Mouse (Mus musculus) left cerebral cortex, adult 11 months (tissue): ENCODE measurements around the gene Prdm10.

Source experiments
- DNase-seq: peaks from one replicate; pipeline ENCODE4 v3.0.0; 2022; ENCODE audit warnings: low spot score

Prdm10 gene

DNA sequence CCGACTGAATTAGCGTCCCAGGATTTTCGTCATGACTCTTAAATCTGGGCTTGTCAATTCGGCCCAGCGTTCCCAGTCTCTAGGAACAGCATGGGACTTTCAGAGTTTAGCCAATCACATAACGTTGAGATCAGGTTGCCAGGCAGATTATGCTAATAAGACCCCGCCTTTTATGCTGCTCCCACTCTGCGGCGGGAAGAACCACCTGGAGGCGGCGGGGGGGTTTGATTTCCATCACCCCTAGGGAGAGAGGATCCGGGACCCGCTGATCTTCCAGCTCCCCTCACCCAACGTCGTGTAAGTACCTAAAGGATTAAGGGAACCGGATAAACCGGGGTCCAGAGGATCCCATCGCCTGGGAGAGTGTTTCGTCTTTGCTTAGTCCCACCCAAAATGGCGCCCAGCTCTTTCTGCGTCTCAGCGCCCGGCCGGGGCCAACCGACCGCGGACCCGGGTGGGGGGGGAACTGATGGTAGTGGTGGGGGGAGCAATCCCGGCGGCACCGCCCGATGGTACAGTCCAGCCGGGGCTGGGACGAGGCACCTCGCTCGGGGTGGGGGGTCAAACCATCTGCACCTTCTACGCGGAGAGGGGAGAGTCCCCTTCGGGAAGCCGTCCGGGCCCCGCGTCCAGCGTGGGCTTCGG is at the start of gene Prdm10:
Gene Prdm10 (plus strand): TSS at position 173 of the 645 bp plus-strand sequence.
- peak; percentile 98 for DNase-seq

DNA sequence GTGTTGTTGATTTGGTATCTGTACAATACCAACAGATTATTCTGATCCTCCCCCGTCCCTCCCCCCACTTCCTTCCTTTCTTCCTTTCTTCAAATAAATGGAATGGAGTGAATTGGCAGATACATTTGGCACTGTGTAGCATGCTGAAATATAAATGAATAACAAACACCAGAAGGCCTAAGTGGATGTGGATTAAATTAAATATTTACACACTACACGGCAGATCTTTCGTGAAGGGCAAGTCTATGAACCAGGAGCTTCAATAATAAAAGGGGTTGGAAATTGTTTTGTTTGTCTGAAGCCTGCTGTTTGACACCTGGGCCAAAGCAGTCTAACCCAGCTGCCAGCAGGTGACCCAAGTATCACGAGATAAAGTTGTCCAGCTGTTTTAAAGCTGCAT is 45.3 kb upstream of the Prdm10 start:
- no peak for DNase-seq

DNA sequence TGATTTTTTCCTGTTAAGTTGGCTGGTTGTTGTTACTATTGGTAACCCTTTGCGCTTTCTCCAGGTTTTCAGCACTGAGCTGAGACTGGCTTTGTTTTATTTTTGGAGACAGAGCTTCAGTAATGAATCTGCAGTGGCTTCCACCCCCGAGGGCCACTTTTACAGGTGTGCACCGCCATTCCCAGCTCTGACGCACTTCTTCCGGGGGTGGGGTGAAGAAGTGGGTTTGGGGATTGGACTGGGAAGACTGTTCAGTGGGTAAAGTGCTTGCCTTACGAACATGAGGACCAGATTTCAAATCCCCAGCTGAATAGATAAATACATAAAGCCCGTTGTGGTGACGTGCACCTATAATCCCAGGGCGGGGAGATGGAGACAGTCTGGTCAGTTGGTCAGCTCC is 44.8 kb upstream of the Prdm10 start:
- DNase-seq: no peak

DNA sequence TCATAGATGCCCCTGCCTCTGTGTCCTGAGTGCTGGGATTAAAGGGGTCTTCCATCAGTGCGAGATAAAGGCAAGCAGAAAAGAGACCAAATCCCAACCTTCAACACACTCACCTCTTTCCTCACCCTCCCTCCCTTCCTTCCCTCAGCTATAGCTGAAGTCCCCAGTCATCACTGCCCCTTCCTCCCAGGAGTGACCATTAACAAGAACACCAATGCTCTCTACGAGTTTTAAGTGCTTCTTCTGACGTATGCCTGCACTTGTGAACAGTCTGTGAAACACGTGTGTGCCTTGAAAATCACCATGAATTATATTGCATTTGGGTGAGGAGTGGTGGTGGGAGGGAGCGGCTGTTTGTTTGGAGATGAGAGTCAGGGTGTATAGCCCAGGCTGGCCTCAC is 44.3 kb upstream of the Prdm10 start:
- DNase-seq: no peak

DNA sequence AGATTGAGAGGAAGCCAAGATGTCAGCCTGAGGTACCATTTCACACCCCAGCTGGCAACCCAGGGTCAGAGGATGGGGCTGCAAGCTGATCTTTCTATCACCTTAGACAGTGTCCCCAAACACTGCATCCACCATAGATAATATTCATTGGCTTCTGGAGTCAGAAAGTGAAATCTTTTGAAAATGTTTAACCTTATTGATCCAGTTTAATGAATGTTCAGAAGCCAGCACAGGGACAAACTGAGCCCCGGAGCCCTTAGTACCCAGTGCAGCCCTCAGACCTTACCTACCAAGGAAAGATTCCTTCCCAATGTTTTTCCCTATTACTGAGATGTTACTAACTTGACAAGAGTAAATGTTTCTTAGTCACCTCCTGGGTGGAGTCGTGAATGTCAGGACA is 41.8 kb upstream of the Prdm10 start:
- no peak for DNase-seq

DNA sequence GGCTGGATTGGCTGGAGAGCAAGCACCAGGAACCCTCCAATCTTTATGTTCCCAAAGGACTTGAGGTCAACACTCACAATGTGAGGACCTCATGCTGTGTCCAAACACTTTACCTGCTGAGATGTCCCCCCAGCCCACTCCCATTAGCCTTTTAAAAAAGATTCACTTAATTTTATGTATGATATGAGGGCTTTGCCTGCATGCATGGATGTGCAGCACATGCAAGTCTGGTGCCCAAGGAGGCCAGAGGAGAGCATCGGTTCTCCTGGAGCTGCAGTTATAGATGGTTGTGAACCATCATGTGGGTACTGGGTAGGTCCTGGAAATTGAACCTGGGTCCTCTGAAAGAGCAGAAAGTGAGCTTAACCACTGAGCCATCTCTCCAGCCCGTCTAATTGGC is 40.8 kb upstream of the Prdm10 start:
- no peak for DNase-seq

DNA sequence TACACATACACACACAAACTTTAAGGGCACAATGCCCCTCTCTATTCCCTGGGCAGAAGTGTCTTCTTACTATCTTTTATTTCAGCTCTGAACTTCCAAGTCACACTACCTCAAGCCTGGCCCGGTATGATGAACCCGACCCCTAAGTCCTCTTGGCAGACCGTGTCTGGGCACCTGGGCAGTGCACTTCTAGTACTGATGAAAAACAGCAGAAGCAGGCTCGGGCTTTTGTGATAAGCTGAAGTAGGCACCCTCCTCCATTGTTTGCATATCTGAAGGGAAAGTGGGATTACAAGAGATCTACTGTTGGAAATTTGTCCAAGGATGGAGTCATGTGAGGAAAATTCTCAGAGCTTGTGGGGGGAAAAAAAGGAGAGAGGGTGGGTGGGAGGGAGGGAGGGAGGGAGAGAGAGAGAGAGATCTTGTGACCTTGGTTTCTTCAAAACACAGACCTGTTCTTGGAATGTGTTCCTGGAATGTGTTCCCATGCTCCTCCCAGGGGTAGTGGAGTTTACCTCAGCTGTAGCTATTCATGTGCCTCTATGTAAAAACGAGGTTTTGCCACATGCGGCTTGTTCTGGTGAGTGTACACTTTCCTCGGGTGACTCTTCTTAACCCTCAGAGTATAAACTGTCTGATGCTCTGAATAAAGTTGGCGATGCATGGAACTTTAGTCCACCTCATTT is 39.7 kb upstream of the Prdm10 start:
- DNase-seq: no peak

DNA sequence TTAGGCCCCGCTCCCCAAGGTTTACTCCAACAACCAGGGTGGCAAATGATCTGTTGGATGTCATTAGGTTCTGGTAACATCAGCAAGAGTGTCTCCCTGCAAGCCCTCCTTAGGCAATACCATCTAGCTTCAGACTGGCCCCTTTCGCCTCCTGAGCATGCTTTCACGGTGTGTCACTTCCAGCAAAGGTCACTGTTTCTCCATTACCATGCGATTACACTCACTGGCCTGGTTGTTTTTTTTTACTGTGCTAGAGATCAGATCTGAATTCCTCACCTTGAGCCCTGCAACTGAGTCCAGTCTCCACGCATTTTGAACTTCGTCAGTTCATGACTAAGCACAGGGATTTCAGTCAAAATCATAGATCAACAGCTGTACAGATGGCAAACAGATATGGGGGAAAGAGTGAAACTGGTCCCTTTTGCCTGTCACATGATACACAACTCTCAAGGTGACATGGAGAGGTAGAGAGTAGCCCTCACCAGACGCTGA is 39.1 kb upstream of the Prdm10 start:
- no peak for DNase-seq

DNA sequence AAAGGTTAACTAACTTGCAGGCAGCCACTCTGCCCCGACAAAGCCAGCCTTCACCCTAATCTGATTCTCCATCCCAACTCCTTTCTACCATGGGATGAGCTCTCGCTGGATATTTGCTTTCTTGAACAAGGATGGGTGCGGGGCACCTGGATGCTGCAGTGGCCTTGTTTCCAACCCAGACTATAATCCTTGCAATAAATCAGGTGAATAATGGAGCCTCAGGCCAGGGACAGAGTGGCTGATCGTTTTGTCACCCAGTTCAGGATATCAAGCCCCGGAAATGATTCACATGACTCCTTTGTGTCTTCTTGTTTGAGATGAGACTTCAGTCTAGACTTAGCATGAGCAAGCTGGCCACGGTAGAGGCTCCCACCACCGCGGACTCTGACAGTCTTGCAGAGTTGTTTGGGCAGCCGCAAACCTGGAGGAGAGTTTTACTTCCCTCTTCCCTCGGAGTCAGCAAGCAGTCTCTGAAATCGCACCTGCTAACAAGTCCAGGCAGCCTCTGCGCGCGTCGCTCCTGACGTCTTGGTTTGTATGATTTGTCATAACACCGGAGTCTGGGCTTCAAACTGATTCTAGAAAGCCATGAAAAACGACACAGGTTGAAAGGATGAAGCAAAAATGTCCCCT is 36.9 kb upstream of the Prdm10 start:
- DNase-seq: no peak

DNA sequence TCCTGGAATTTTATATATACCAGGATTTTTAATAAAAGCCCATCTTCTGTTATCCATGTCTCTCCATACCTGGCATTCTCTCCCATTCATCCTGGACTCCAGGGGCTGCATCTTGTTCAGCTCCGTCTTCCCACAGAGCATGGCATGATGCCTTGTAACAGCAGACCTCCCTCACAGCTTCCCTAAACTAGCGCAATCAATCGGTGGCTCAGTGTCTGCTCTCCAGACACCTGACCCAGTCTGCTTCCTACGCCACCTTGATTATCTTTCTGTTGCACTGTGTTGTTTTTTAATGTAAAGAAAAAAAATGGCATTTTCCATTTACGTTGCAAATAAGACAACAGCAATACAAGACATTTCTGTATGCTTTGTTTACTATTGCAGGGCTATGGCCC is 36.4 kb upstream of the Prdm10 start:
- DNase-seq: no peak

DNA sequence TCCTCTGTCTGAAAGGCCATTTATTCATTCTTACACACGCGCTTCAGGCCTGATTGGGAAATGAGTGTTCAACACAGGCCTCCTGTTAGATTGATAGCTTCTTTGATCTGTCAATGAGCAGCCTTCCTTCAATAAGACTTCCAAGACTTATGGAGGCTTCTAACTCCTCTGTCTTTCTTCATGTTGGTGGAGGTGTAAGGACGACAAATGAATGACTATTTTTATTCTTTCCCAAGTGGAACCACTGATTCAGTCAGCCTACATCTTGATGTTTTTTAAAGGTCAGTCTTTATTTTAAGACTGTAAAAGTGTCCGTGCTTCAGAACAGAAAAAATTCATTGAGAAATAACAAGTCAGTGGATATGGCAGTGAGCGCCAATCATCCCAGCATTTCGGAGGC is 35.3 kb upstream of the Prdm10 start:
- no peak for DNase-seq

DNA sequence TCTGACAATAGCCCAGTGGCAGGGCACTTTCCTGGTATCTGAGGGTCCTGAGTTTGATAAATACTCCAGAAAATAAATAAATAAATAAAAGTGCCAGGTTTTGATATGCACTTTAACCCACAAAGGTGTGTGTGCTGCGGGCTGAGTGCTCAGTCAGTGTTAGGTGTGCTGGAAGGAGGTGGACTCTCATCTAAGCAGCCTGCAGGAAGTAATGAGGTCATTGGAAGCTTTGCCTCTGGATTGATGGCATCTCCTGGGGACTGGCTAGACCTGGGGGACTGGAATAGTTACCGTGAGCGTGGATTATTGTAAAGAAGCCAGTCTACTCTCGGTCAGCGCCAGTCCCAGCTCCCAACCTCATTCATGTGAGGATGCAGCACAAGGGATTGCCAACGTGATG is 33.9 kb upstream of the Prdm10 start:
- no peak for DNase-seq

DNA sequence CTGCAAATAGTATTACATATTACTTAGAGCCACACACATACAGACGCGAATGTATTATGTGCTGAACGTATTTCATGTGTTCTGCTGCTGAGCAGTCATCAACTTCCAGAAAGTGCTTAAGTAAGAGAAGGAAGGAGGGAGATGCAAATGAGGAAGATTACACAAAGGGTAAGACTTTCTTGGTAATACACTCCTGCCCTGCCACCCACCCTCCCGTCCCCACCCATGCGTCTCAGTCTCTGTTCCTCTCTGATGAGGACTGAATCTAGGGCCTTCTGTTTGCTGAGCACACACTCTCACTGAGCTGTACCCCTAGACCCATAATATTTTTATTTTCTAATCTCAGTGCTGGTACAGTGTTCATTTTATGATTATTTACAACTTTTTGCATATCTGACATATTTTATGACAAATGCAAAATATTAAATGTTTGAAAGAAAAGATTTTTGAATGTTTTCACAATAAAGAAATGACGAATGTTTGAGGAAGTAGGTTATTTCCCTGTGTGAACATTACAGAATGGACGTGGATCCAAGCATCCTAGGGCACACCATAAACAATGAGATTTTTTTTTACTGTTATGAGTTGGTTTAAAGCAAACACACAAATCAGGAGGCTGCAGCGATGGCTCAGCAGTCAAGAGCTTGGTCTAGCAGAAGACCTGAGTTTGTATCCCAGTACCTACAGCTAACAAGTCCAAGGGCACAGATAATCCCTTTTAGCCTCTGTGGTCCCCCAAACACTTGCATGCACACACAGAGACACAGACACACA is 32.7 kb upstream of the Prdm10 start:
- no peak for DNase-seq

DNA sequence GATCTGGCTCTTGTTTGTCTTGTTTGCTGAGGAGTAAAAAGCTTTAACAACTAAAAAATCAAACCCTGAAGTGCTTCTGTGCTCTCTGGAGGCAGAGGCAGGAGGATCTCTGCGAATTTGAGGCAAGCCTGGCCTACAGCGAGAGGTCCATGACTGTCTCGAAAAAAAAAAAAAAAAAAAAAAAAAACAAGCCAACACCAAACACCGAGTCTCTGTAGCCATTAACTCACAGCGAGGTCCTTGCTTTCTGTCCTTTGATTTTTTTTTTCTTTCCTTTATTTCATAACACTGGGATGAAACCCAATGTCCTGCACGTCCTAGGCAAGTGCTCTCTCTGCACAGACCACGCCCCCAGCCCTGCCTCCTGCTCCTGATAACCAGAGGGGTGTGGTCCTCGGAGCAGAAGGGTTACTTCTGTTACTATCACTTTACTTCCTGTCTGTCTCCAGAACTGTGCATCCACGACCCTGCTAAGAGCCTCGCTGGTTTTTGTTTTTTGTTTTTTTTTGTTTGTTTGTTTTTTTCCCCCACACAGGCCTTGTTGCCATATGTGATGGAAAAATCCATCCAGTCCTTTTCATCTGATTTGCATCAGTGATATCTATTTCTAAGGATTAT is 28.0 kb upstream of the Prdm10 start:
- no peak for DNase-seq

DNA sequence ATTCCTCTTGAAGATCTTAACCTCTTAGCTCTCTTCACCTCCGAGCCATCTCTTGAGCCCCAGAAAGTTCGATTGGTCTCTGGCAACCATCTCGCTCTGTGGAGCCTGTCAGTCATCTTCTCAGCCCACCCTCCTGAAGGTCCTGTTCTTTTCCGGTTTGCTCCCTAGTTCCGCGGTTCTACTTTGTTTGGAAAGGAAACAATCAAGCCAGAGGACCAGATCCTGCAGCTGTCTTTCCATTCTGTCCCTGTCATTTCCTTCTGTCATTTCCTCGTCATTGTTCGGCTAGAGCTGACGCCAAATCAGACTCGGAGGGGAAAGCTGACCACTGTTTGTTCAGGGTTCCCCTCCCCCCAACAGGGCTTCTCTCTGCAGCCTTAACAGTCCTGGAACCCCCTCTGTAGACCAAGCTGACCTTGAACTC is 27.0 kb upstream of the Prdm10 start:
- no peak for DNase-seq

DNA sequence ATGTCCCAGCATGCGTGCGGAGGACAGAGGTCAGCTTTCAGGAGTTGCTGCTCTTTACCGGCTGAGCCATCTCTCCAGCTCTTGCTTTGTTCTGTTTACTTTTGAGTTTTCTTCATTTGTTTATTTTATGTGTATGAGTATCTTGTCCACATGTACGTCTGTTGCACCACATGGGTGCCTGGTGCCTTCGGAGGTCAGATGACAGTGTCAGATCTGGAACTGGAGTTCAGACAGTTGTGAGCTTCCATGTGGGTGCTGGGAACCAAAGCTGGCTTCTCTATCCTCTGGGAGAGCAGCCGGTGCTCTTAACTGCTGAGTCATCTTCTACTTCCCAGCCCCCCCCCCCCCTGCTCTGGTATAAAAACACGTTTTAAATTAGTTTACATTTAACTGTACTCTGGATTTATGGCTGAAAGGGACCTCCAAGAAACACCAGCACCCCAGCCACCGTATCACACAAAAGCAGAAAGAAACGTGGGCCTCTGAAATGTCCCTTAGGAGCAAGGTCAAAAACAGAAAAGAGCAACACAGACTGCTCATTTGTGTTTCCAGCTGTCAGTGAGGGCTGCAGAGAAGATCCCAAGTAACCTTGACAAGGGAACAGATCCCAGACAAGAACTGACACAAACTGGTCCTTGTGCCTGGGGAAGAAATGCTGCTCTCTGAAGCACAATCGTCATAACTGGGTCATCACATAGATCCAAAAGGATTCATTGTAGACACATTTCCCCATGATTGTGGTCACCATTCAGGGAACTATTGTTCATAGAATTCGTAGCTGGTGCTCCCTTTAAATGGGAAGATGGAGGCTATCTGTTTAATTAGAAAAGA is 26.3 kb upstream of the Prdm10 start:
- DNase-seq: no peak

DNA sequence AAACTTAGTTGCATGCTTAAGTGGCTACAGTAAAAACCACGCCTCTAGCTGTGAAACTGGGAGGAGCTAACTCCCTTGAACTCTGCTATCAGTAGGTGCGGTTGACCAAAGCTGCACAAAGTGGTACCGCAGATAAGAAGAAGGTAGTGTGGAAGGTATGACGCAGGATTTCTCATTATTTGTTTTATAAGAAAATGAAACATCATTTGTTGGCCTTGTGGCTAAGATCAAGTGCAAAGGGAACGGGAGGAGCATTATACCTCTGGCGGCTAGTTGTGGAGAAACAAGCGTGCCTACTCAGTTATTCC is 25.7 kb upstream of the Prdm10 start:
- no peak for DNase-seq

DNA sequence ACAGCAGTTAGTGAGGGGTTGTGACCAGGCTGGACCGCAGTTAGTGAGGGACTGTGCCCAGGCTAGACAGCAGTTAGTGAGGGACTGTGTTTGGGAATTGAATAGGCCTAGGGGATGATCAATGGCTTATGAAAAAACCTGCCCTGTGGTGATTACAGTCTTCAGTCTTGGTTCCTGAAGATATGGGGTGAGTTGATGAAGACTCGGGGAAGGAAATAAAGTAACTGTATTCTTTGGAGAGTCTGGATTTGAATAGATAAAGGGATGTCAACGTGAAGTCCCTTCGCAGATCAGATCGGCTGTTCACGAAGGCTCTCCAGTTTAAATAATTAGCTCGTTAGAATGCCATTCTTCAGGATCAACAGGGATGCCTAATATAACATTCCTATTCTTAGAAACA is 24.4 kb upstream of the Prdm10 start:
- no peak for DNase-seq

DNA sequence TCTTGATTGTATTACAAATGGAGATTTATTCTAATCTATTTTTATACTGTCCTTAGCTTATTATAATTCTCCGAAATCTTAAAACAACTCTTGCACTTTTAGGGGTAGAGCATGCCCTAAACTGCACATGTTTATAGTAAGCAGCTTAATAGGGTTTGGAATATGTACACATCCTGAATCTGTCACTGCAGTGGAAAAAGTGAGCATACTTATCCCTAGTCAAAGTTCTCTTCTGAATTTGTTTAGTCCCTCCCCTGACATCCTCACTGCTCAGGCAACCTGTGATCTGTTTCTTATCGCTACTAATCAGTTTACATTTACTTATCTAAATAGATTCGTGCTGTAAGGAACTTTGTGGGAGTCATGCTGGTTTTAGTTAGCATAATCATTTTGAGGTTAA is 22.1 kb upstream of the Prdm10 start:
- DNase-seq: no peak

DNA sequence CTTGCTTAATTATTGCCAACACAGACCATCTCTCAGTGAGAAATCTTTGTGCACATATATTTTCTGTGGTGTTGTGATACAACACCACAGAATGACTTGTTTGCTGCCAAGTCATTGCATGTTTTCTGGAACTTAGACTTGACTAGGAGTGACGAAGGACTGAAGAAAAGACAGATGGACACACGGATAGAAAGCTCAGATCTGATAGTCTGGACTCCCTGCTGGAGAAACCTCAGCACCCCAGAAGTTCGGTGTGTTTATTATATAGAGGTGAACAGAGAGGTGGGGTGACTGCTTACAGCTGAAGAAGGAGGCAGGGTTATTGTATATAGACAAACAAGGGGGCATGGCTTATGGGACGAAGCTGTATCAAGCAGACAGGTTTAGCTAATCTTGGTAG is 20.1 kb upstream of the Prdm10 start:
- DNase-seq: no peak
